Mouse (Mus musculus): ENCODE results near the gene Eif3a.

DNA sequence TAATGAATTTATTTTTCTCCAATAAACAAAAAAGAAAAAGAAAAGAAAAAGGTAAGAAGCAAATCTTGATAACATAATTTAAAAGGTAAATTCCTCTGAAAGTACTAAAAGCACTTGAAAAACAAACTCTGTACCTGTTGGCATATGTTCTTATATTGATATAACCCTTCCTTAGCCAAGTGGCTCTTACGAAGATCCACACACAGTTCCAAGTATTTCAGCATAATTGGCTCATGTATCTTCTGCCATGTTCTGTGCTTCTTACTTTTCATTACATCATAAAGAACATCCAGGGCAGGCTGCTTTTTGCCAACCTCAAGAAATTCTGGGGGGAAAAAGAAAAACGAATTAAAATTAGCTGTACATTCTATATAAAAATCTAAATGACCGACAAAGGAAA lies 8.4 kb downstream of the Eif3a start:
- TF ChIP-seq CTCF (IDR thresholded peaks at IDR 0.05; ENCODE audit: low read depth) (no peak), EP300 (IDR thresholded peaks at IDR 0.05; ENCODE audit: low read depth) (no peak)

Measured in liver, embryonic 14.5 days (tissue).